Mouse (Mus musculus) MEL (cell line): ENCODE data around the gene Gm26620.

Experiments used
- CTCF ChIP-seq, 3 experiments: IDR thresholded peaks in 2 of 3; conservative IDR thresholded peaks in 1 of 3; 2 replicates each; pipeline ENCODE4 v1.5.1; 2011 to 2012; ENCODE audit warnings: low read length in 3 of 3, low read depth in 2 of 3, mild to moderate bottlenecking in 2 of 3, improper control_type of control experiment in 1 of 3, inconsistent platforms in 1 of 3, mixed read lengths in 1 of 3, moderate library complexity in 1 of 3; ENCODE audit not compliant: control insufficient read depth in 1 of 3, insufficient read depth in 1 of 3, poor library complexity in 1 of 3, severe bottlenecking in 1 of 3
- MAFK ChIP-seq: IDR thresholded peaks from 2 replicates; pipeline ENCODE4 v1.6.1; 2011; ENCODE audit warnings: low read depth, mild to moderate bottlenecking, low read length, improper control_type of control experiment, borderline replicate concordance
- MEF2A ChIP-seq: IDR thresholded peaks from 2 replicates; pipeline ENCODE4 v1.6.1; 2014; ENCODE audit warnings: low read depth, mild to moderate bottlenecking, inconsistent platforms, low read length, improper control_type of control experiment; ENCODE audit not compliant: poor library complexity, insufficient replicate concordance, severe bottlenecking; ENCODE audit errors: extremely low read depth
- POLR2A ChIP-seq, 2 experiments: IDR thresholded peaks; 2 replicates each; pipeline ENCODE4 v1.6.1; 2011 to 2012; ENCODE audit warnings: low read length in 2 of 2, mild to moderate bottlenecking in 2 of 2, control low read depth in 1 of 2, improper control_type of control experiment in 1 of 2, low read depth in 1 of 2, moderate library complexity in 1 of 2; ENCODE audit not compliant: control insufficient read depth in 1 of 2, insufficient read depth in 1 of 2, poor library complexity in 1 of 2

- TF ChIP-seq CTCF (IDR thresholded peaks at IDR 0.05 in 2 of 3, conservative IDR thresholded peaks at IDR 0.05 in 1 of 3; ENCODE audit: control insufficient read depth in 1 of 3, insufficient read depth in 1 of 3, low read depth in 2 of 3, low read length in 3 of 3, poor library complexity in 1 of 3, severe bottlenecking in 1 of 3), result no peak
- no peak for TF ChIP-seq POLR2A (IDR thresholded peaks at IDR 0.05; ENCODE audit: control insufficient read depth in 1 of 2, insufficient read depth in 1 of 2, low read depth in 1 of 2, low read length in 2 of 2, poor library complexity in 1 of 2)
- no peak for TF ChIP-seq MEF2A
- TF ChIP-seq MAFK, result no peak
Observed at GRCm38 (mm10) chr1:170933386-170933920, 48.6 kb downstream of the Gm26620 start.
